Mouse (Mus musculus): ENCODE results near the gene Itga7.

GRCm38 (mm10) chr10:128933574-128933973 lies at the start of gene Itga7:
- TF ChIP-seq POLR2A (IDR thresholded peaks at IDR 0.05; ENCODE audit: control insufficient read depth in 1 of 2, insufficient read depth in 1 of 2, low read depth in 1 of 2, low read length in 2 of 2, poor library complexity in 1 of 2) (no peak), GATA1 (IDR thresholded peaks at IDR 0.05; ENCODE audit: low read depth, low read length) (no peak), CTCF (IDR thresholded peaks at IDR 0.05 in 2 of 3, conservative IDR thresholded peaks at IDR 0.05 in 1 of 3; ENCODE audit: control insufficient read depth in 1 of 3, insufficient read depth in 1 of 3, low read depth in 2 of 3, low read length in 3 of 3, poor library complexity in 1 of 3, severe bottlenecking in 1 of 3) (no peak), TAL1 (IDR thresholded peaks at IDR 0.05; ENCODE audit: low read length) (no peak), RCOR1 (IDR thresholded peaks at IDR 0.05; ENCODE audit: low read depth, low read length) (no peak)
